Mouse (Mus musculus): ENCODE data around the gene Cdkn1a. TPM values are rescaled to one million over a fixed set of nuclear protein-coding genes. Genes with fewer than 3 reads are reported as not detected.
A peak's percentile ranks its signal among the peaks of the same experiment; 100 is the strongest.

The Cdkn1a gene
- polyA plus RNA-seq, 1 experiment from 2014 or later: 64.4 TPM

DNA sequence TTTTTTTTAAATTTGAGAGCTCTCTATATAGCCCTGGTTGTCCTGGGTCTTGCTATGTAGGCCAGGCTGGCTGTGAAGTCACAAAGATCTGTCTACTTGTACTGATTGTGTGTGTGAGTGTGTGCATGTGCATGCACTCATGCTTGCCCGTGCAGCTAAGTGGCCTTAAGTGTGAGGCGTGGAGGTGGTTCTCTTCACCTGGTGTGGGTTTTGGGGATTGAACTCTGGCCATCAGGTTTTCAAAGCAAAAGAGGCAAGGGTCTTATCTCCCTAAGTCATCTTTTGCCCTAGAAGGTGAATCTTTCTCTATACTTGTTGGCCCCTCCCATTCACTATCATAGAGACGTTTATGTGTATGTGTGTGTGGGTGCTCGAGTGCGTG is 41.3 kb upstream of the Cdkn1a start:
- Histone ChIP-seq H3K4me3 (no peak overlapping the region), H3K4me1 (replicated peaks) (peaks cover 46% of the 10 kb centered on the region), H3K27me3 (no peaks in the 10 kb centered on the region), H3K9me3 (replicated peaks) (no peaks in the 10 kb centered on the region), H3K27ac (no peak overlapping the region), H3K36me3 (peaks cover 22% of the 10 kb centered on the region), H3K4me2 (no peak overlapping the region), H3K9ac (no peak overlapping the region)
- ATAC-seq (replicated peaks; ENCODE audit: insufficient number of reproducible peaks, insufficient read depth, low FRiP score, low read depth): no peak
- 70% methylated on average over 5 of the region's 5 CpGs for WGBS

DNA sequence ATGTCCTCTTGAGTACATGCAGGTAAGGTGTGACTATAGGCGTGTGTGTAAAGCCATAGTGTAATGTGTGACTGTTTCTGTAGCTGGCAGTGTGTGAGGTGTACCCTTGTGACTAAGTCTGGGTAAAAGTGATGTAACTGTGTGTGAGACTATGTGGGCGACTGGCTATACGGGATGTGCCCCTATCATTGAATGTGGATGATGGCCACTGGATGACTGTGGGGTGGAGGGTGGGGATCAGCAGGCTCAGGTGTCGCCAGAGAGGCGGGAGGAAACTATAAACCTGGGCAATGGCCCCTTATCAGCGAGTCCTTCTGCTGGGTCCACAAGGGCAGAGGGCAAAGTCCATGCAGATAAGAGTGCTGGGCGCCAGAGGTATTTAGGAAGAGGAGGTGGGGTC is 40.9 kb upstream of the Cdkn1a start:
- Histone ChIP-seq H3K4me3 (no peak overlapping the region), H3K36me3 (peaks cover 18% of the 10 kb centered on the region), H3K27ac (no peak overlapping the region), H3K9ac (no peak overlapping the region), H3K4me2 (no peak overlapping the region), H3K27me3 (no peaks in the 10 kb centered on the region), H3K4me1 (replicated peaks) (peaks cover 45% of the 10 kb centered on the region), H3K9me3 (replicated peaks) (no peaks in the 10 kb centered on the region)
- no peak for ATAC-seq (replicated peaks; ENCODE audit: insufficient number of reproducible peaks, insufficient read depth, low FRiP score, low read depth)
- WGBS: 67% methylated on average over 7 of the region's 7 CpGs

DNA sequence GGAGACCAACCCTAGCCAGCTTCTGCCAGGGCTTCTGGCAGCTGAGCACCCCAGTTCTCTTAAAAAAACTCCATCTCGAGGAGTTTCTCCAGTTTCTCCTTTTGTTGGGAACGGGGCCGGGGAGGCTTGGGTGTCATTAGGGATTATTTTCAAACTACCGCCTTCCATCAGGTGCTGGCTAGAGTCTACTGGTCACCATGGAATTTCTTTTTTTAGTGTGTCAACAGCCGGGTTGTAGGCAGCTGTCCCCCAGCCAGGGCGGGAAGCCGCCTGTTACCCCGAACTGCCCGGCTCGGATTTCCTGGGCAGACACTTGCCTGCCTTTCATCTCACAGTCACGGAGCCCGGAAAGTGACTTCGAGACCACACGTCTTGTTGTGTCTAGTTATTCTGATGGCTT is 40.0 kb upstream of the Cdkn1a start:
- H3K9ac ChIP-seq: peak overlapping the region; percentile 22; the same call in 1 of the 2 replicates
- H3K4me2 ChIP-seq: peak overlapping the region; percentile 38
- WGBS: 23% methylated on average over 14 of the region's 14 CpGs
- H3K9me3 ChIP-seq (replicated peaks): no peaks in the 10 kb centered on the region
- H3K4me3 ChIP-seq: no peak overlapping the region
- no peaks in the 10 kb centered on the region for H3K27me3 ChIP-seq
- peak overlapping the region; percentile 6; the same call in 1 of the 2 replicates for H3K27ac ChIP-seq
- ATAC-seq (replicated peaks; ENCODE audit: insufficient number of reproducible peaks, insufficient read depth, low FRiP score, low read depth): no peak
- peaks cover 9% of the 10 kb centered on the region for H3K36me3 ChIP-seq
- H3K4me1 ChIP-seq (replicated peaks): peaks cover 41% of the 10 kb centered on the region

DNA sequence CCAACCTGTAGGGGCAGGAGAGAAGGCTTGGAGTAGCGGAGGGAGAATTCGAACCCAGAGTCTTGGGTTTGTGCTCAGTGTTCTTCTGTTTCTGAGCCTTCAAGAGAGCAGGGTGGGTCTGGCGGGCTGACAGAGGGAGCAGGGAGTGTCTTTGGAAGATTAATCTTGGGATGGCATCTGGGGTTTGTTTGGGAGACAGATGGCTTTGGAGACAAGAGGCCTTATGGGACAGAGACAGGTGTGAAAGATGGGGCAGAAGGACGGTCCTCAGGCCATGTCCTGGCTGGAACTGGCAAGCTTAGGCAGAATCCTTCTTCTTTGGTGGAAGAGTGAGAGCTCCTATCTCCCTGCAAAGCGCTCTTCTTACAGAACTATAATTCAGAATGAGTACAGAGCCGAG is 37.7 kb upstream of the Cdkn1a start:
- no peak overlapping the region for H3K4me3 ChIP-seq
- no peak for ATAC-seq (replicated peaks; ENCODE audit: insufficient number of reproducible peaks, insufficient read depth, low FRiP score, low read depth)
- H3K27me3 ChIP-seq: no peaks in the 10 kb centered on the region
- no peak overlapping the region; the same call in 1 of the 2 replicates for H3K27ac ChIP-seq
- H3K4me1 ChIP-seq (replicated peaks): peaks cover 50% of the 10 kb centered on the region
- H3K9me3 ChIP-seq (replicated peaks): no peaks in the 10 kb centered on the region
- H3K36me3 ChIP-seq: peaks cover under 1% of the 10 kb centered on the region; the same call in 1 of the 2 replicates
- 86% methylated on average over 6 of the region's 6 CpGs for WGBS
- no peak overlapping the region for H3K9ac ChIP-seq
- H3K4me2 ChIP-seq: no peak overlapping the region

DNA sequence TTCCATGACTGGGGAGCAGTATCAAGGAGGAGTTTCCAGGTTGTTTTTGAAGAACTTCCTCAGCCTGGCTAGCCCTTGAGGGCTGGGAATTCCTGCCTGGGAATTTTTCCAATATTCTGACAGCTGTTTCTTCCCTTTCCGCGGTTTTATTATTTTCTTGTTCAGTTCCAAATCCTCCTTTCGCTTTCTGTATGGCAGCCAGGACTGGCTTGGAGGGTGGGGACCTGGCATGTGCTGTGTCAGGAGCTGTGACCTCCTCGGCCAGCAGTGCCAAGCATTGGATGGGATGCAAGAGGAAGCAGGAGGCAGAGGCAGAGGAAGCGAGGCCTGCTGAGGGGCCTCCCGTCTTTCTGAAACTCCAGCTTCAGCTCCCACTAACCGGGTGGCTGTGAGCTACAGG is 36.9 kb upstream of the Cdkn1a start:
- no peak overlapping the region for H3K4me2 ChIP-seq
- H3K27me3 ChIP-seq: no peaks in the 10 kb centered on the region
- no peak overlapping the region for H3K9ac ChIP-seq
- WGBS: 41% methylated on average over 7 of the region's 7 CpGs
- ATAC-seq (replicated peaks; ENCODE audit: insufficient number of reproducible peaks, insufficient read depth, low FRiP score, low read depth): 0 out of 2 replicates have a peak, but pooled peaks have one; percentile 27
- no peaks in the 10 kb centered on the region for H3K36me3 ChIP-seq
- peaks cover 56% of the 10 kb centered on the region for H3K4me1 ChIP-seq (replicated peaks)
- no peak overlapping the region for H3K4me3 ChIP-seq
- peak overlapping the region; percentile 56 for H3K27ac ChIP-seq
- H3K9me3 ChIP-seq (replicated peaks): no peaks in the 10 kb centered on the region

DNA sequence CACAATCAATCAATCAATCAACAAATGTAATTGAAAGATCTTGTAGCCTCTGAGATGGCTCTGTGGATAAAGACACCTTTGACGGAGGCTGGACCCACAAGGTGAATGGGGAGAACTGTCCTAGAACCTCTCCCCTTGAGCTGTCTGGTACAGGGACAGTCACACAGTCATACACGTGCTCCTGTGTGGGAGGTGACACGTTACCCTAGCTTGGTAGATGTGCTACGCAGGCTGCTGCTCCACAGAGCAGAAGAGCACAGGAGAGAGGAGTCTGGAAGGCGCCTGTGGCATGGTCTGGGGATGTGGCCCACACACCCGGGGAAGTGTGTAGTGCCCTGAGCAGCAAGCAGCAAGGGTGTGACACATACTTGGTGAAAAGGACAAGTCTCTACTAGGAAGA is 36.3 kb upstream of the Cdkn1a start:
- ATAC-seq (replicated peaks; ENCODE audit: insufficient number of reproducible peaks, insufficient read depth, low FRiP score, low read depth): no peak
- Histone ChIP-seq H3K27me3 (no peaks in the 10 kb centered on the region), H3K27ac (no peak overlapping the region), H3K9me3 (replicated peaks) (no peaks in the 10 kb centered on the region), H3K4me3 (no peak overlapping the region), H3K4me1 (replicated peaks) (peaks cover 61% of the 10 kb centered on the region), H3K36me3 (no peaks in the 10 kb centered on the region), H3K9ac (no peak overlapping the region), H3K4me2 (no peak overlapping the region)
- 67% methylated on average over 6 of the region's 6 CpGs for WGBS

DNA sequence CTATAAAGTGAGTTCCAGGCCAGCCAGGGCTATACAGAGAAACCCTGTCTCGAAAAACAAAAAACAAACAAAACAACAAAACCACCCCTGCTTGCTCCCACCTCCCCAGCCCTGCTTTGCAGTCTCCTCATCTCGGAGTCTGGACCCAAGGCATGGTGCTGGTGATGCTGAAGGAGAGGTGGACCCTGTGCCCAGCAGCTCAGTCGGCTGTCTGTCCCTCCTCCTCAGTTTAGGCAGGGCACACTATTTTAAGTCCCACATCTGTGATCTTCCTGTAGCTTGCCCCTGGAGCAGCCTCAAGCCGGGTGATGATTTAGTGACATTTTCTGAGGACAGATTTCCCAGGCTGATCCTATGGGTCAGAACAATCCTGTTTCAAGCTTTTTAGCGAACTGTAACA is 35.2 kb upstream of the Cdkn1a start:
- Histone ChIP-seq H3K4me2 (no peak overlapping the region), H3K9me3 (replicated peaks) (no peaks in the 10 kb centered on the region), H3K9ac (no peak overlapping the region), H3K36me3 (no peaks in the 10 kb centered on the region), H3K27ac (peak overlapping the region; percentile 33; the same call in 1 of the 2 replicates), H3K4me1 (replicated peaks) (peaks cover 52% of the 10 kb centered on the region), H3K27me3 (no peaks in the 10 kb centered on the region), H3K4me3 (no peak overlapping the region)
- no peak for ATAC-seq (replicated peaks; ENCODE audit: insufficient number of reproducible peaks, insufficient read depth, low FRiP score, low read depth)
- 61% methylated on average over 5 of the region's 5 CpGs for WGBS

DNA sequence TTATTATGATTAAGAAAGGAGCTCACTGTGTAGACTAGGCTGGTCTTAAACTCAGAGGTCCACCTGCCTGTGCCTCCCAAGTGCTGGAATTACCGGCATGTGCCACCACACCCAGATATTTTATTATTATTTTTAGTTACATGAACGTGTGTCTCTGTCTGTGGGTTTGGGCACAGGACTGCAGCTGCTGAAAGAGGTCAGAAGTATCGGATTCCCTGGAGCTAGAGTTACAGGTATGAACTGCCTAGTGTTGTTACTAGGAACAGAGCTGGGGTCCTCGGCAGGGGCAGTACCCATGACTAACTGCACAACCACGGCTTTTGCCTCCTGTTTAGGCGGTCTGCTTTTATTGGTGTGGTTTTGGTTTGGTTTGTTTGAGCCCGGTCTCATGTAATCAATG is 34.6 kb upstream of the Cdkn1a start:
- Histone ChIP-seq H3K27me3 (no peaks in the 10 kb centered on the region), H3K36me3 (no peaks in the 10 kb centered on the region), H3K4me1 (replicated peaks) (peaks cover 45% of the 10 kb centered on the region), H3K4me2 (peak overlapping the region; percentile 43), H3K9me3 (replicated peaks) (no peaks in the 10 kb centered on the region), H3K9ac (no peak overlapping the region), H3K4me3 (no peak overlapping the region), H3K27ac (peak overlapping the region; percentile 33)
- 27% methylated on average over 7 of the region's 7 CpGs for WGBS
- ATAC-seq (replicated peaks; ENCODE audit: insufficient number of reproducible peaks, insufficient read depth, low FRiP score, low read depth): no peak

DNA sequence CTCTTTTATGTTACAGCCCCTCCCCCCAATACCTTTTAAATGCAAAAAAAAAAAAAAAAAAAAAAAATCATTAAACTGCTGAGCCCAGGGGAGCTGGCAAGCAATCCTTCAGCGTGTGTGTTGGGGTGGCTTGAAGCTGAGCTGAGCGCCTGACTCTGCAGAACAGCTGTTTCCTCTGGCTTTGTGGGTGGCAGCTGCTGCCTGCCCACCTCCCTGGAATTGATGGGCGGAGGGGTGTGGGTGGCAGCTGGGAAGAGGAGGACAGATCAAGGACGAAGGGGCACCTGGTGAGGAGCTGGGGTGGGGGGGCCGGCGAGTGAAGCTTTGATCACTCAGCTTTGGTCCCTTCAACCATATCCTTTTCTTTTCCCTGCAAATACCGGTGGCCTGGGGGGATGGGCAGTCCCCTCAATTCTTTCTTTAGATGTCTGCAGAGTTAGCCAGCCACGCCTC is 34.1 kb upstream of the Cdkn1a start:
- H3K36me3 ChIP-seq: no peaks in the 10 kb centered on the region
- no peaks in the 10 kb centered on the region for H3K27me3 ChIP-seq
- H3K9me3 ChIP-seq (replicated peaks): no peaks in the 10 kb centered on the region
- H3K4me1 ChIP-seq (replicated peaks): peaks cover 46% of the 10 kb centered on the region
- no peak overlapping the region for H3K27ac ChIP-seq
- peak overlapping the region; percentile 43 for H3K4me2 ChIP-seq
- 21% methylated on average over 8 of the region's 8 CpGs for WGBS
- H3K9ac ChIP-seq: no peak overlapping the region
- no peak overlapping the region for H3K4me3 ChIP-seq
- no peak for ATAC-seq (replicated peaks; ENCODE audit: insufficient number of reproducible peaks, insufficient read depth, low FRiP score, low read depth)

DNA sequence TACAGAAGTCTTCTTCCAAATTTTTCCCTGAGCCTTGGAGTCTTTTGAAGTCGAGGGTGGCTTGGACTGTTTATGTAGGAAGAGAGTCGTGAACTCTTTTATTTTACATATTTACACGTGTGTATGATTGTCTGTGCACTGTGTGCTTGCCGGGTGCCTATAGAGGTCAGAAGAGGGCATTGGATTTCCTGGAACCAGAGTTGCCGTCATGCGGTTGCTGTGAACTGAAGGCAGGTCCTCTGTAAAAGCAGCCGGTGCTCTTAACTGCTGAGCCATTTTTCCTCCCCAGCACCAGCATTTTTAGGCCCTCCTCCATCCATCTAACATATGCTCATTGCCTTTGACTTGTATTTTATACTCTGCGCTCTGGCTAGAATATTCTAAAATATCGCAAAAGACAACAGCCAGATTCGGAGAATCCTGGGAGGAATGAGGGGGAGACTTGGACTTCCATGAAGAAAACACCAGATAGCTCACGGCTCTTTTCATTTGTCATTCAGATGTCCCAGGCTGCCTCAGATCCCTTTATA is 33.4 kb upstream of the Cdkn1a start:
- H3K27me3 ChIP-seq: no peaks in the 10 kb centered on the region
- no peak overlapping the region for H3K9ac ChIP-seq
- 80% methylated on average over 11 of the region's 11 CpGs for WGBS
- H3K36me3 ChIP-seq: no peaks in the 10 kb centered on the region
- H3K4me2 ChIP-seq: no peak overlapping the region
- no peak overlapping the region for H3K27ac ChIP-seq
- H3K4me3 ChIP-seq: no peak overlapping the region
- peaks cover 52% of the 10 kb centered on the region for H3K4me1 ChIP-seq (replicated peaks)
- no peak for ATAC-seq (replicated peaks; ENCODE audit: insufficient number of reproducible peaks, insufficient read depth, low FRiP score, low read depth)
- H3K9me3 ChIP-seq (replicated peaks): no peaks in the 10 kb centered on the region

DNA sequence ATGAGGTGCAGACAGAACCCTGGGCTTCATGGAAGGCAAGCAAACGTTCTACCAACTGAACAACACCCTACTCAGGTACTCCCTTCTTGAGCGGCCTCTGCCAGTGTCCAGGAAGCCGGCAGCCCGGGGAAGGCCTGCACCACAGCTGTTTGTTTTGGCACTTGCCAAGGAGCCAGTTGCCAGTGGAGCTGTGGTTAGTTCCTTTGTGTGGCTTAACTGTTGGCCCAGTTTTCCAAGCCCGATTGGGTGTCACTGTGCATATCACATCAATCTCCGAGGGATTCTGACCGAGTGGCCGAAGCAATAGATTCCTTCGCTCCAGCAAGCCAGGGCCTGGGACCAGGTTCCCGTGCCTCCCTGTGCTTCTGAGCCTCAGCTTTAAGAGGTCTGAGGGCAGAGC is 32.8 kb upstream of the Cdkn1a start:
- peaks cover 57% of the 10 kb centered on the region for H3K4me1 ChIP-seq (replicated peaks)
- no peak for ATAC-seq (replicated peaks; ENCODE audit: insufficient number of reproducible peaks, insufficient read depth, low FRiP score, low read depth)
- peak overlapping the region; percentile 2; the same call in 1 of the 2 replicates for H3K27ac ChIP-seq

DNA sequence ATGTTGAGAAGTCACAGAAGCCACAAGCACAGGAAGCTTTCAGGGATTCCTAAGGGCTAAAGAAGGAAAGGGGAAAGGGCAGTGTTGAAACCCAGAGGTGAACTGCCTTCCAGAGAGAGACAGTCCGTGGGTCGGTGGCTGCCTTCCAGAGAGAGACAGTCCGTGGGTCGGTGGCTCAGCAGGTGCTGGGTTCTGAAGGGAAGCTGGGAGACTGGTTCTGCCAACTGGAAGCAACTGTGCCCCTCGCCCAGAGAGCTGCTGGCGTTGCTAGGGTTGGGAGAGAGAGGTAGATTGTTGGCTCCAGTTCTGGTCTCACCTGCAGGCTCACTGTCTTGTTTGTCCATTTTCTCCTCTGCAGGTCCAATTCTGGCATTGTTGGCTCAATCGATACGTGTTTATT is 32.3 kb upstream of the Cdkn1a start:
- Histone ChIP-seq H3K27me3 (no peaks in the 10 kb centered on the region), H3K27ac (peak overlapping the region; percentile 2; the same call in 1 of the 2 replicates), H3K9ac (no peak overlapping the region), H3K4me1 (replicated peaks) (peaks cover 62% of the 10 kb centered on the region), H3K4me2 (no peak overlapping the region), H3K36me3 (no peaks in the 10 kb centered on the region), H3K4me3 (no peak overlapping the region), H3K9me3 (replicated peaks) (no peaks in the 10 kb centered on the region)
- WGBS: 66% methylated on average over 8 of the region's 8 CpGs
- no peak for ATAC-seq (replicated peaks; ENCODE audit: insufficient number of reproducible peaks, insufficient read depth, low FRiP score, low read depth)

More for the DNA sequence above, 32.8 kb upstream of the Cdkn1a start:
- Histone ChIP-seq H3K27me3 (no peaks in the 10 kb centered on the region), H3K4me3 (no peak overlapping the region), H3K9me3 (replicated peaks) (no peaks in the 10 kb centered on the region), H3K4me2 (no peak overlapping the region), H3K36me3 (no peaks in the 10 kb centered on the region), H3K9ac (no peak overlapping the region)
- WGBS: 62% methylated on average over 10 of the region's 10 CpGs
